Mouse (Mus musculus): Measurements from ENCODE around the gene Cnot2. TPM values are rescaled to one million over a fixed set of nuclear protein-coding genes. Genes with fewer than 3 reads are reported as not detected.
A peak's percentile ranks its signal among the peaks of the same experiment; 100 is the strongest.

Gene Cnot2
- total RNA-seq, 2 experiments from 2014 or later = 31.2 to 33.9 TPM

DNA sequence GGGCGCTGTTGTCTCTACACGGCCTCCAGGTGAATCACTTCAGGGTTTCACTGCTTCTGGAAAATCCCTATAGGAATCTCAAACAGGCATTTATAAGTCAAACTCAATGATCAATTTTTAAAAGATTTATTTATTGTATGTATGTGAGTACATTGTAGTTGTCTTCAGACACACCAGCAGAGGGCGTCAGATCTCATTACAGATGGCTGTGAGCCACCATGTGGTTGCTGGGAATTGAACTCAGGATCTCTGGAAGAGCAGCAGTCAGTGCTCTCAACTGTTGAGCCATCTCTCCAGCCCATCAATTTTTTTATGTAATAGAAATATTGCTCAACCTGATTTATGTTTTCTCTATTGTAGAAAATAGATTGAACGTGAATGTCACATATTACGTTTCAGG, 100.3 kb downstream of the Cnot2 start:
- no peak for DNase-seq (ENCODE audit: low spot score)

DNA sequence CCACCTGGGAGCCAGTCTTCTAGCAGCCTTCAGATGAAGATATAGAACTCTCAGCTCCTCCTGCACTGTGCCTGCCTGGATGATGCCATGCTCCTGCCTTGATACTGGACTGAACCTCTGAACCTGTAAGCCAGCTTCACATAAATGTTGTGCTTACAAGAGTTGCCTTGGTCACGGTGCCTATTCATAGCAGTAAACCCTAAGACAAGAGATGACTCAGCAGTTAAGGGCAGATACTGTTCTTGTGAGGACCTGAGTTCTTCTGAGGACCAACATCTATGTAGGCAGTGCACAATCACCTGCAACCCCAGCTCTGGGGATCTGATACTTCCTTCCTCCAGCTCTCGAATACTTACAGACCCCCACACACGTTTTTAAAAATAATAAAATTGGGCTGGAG, 104.8 kb downstream of the Cnot2 start:
- DNase-seq (ENCODE audit: low spot score) = no peak

DNA sequence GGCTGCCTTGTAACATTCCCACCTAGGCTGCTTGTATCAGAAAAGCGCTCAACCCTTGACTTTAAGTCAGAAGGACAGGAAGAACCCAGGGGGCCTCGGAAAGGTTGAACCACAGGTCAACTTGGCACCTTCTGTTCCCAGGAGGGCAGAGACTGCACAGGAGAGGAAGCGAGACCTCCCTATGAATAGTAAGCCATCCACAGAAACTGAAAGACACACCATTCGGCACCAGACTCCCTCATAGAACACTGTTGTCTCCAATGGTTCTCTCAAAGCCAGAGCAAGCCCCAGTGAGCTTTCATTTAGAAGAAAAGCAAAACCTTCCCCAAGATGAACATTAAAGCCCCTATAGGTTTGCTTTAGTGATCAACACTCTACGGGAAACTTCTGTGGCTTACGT, 105.6 kb downstream of the Cnot2 start:
- no peak for DNase-seq (ENCODE audit: low spot score)

GRCm38 (mm10) chr10:116473759-116474549, 107.4 kb downstream of the Cnot2 start, which contains the start of gene Kcnmb4:
Gene Kcnmb4, minus strand, starts transcription at chr10:116473878.
- DNase-seq (ENCODE audit: low spot score) = peak; percentile 3

- DNase-seq (ENCODE audit: low spot score) = no peak
These were observed 108.1 kb downstream of the Cnot2 start for GRCm38 (mm10) chr10:116473071-116473758.

- no peak for DNase-seq (ENCODE audit: low spot score)
These were observed 108.7 kb downstream of the Cnot2 start for GRCm38 (mm10) chr10:116472579-116472978.

DNA sequence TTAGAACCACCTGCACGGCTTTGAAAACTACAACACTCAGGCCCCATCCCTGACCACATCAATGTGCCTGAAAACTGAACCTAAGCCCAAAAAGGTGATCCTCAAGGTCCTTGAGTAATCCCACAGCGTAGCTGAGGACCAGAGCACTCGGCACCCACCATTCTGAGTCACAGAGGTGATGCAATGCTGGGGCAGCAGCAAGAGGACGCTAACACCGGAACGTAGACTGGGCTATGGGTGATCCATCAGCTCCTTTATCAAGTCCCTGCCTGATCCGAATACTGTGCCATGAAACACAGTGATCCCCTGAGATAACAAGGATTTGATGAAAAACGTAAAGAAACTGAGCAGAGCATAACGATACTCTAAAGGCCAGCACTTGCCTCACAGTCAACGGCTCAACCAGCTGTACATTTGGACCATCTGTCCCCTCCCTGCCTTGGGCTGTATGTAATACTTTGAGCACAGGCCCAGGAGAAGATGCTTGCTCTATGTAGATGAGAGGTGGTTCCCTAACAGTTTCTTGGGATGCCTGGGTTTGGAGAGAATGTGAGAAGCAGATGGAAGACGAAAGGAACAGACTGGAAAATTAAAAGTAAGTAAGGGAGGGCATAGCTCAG, 110.9 kb downstream of the Cnot2 start:
- no peak for DNase-seq (ENCODE audit: low spot score)

- no peak for DNase-seq (ENCODE audit: low spot score)
These were observed 113.2 kb downstream of the Cnot2 start for GRCm38 (mm10) chr10:116468094-116468493.

GRCm38 (mm10) chr10:116463753-116464345, 117.5 kb downstream of the Cnot2 start:
- DNase-seq (ENCODE audit: low spot score) = no peak

GRCm38 (mm10) chr10:116461443-116461842, 119.9 kb downstream of the Cnot2 start:
- no peak for DNase-seq (ENCODE audit: low spot score)

GRCm38 (mm10) chr10:116458786-116459185, 122.5 kb downstream of the Cnot2 start:
- no peak for DNase-seq (ENCODE audit: low spot score)

GRCm38 (mm10) chr10:116452771-116453170, 128.5 kb downstream of the Cnot2 start:
- DNase-seq (ENCODE audit: low spot score) = no peak

GRCm38 (mm10) chr10:116450621-116451020, 130.7 kb downstream of the Cnot2 start:
- no peak for DNase-seq (ENCODE audit: low spot score)

- no peak for DNase-seq (ENCODE audit: low spot score)
These were observed 133.1 kb downstream of the Cnot2 start for GRCm38 (mm10) chr10:116448166-116448565.

- DNase-seq (ENCODE audit: low spot score) = no peak
These were observed 134.1 kb downstream of the Cnot2 start for GRCm38 (mm10) chr10:116447176-116447575.

DNA sequence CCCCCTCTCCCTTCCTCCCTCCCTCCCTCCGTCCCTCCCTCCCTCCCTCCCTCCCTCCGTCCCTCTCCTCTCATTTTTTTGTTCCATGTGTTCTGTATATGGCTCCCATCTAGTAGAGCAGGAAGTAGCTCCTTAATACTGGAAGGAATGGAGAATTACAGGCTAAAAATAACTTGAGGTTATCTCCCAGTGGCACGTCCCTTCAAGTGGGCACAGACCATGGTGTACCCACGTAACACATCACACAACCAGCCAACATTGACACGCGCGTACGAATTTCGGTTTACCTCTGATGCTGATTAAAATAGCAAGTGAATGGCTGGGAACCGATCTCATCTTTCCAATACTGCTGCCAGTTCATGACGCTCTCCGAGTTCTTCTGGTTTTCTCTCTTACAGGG, 135.3 kb downstream of the Cnot2 start:
- DNase-seq (ENCODE audit: low spot score) = no peak

- DNase-seq (ENCODE audit: low spot score) = no peak
These were observed 136.5 kb downstream of the Cnot2 start for GRCm38 (mm10) chr10:116444826-116445225.

DNA sequence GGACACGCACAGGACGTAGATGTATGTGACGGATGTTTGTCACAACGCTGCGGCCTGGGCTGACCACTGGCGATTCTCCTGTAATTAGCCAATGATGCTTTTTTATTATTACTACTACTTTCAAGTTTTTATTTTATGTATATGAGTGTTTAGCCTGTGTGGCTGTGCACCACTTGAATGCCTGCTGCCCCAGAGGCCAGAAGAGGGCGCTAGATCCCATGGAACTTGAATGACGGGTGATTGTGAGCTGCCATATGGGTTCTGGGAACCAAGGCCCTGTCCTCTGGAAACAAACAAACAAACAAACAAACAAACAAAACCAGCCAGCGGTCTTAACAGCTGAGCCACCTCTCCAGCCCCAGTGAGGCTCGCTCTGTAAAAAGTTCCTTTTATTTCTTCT, 136.9 kb downstream of the Cnot2 start:
- no peak for DNase-seq (ENCODE audit: low spot score)

DNA sequence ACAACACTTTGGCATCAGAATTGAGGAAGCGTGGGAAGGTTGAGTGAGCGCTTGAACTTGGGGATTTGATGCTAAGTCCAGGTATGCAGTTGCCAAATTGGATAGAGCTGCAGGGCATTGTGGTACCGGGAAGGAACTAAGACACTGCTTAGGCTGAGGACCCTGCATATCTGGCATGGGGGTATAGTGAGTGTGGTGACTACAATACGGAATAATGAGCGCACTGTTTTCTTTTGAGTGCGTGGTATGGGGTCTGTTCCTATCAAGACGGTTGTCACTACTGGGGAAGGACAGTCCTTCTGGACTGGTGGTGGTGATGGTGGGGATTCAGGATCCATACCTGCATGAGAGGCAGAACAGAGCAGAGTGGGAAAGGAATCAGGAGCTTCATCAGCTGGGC, 140.4 kb downstream of the Cnot2 start:
- DNase-seq (ENCODE audit: low spot score) = no peak

- DNase-seq (ENCODE audit: low spot score) = no peak
These were observed 141.2 kb downstream of the Cnot2 start for GRCm38 (mm10) chr10:116440088-116440487.

DNA sequence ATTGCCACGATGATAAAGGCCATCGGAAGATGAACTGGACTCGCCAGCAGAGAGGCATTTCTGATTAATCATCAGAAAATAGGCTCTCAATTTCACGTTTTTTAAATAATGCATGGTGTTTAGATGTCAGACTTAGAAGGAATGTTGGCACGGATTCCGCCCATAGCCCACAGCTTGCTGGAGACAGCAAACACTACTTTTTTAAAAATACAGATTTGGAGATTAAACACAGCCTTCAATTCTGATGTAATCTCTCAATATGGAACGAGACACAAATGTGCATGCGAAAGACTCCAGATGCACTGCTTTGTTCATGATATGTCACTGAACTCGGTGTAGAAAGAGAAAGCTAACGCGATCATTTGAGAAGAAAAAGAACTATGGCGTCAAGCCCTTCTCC, 145.9 kb downstream of the Cnot2 start:
- no peak for DNase-seq (ENCODE audit: low spot score)

All from gastrocnemius, adult 18-20 months (tissue).